Mouse (Mus musculus) urinary bladder, postnatal 0 days (tissue): ENCODE results near the gene Tmem74b. TPM values are rescaled to one million over a fixed set of nuclear protein-coding genes. Genes with fewer than 3 reads are reported as not detected.

ENCODE experiments used
- polyA plus RNA-seq: library from polyadenylated mRNA; unstranded; fragments of >200 nt; fragmentation: Nextera tagmentation; extraction: Ambion mirVana; gene quantifications from 2 replicates; pipeline ENCODE4 v1.2.1, GENCODE M21; 2015

Gene Tmem74b
- polyA plus RNA-seq, result 0.22 and 0.26 TPM in 2 replicates

GRCm38 (mm10) chr2:151701231-151702145, at the start of gene Tmem74b:
Gene Tmem74b (plus strand): TSS chr2:151702008.

GRCm38 (mm10) chr2:151668433-151668832, 33.4 kb upstream of the Tmem74b start, which contains the start of gene Rad21l:
Gene Rad21l (minus strand): TSS chr2:151668533.

GRCm38 (mm10) chr2:151743845-151744244, 42.0 kb downstream of the Tmem74b start, which contains the start of gene Psmf1:
Gene Psmf1 (minus strand): TSS chr2:151744186.

Other genes with a start within 250 kb of the Tmem74b start
- not detected in 2 replicates for gene 4921509C19Rik, start 225.9 kb upstream of the Tmem74b start, polyA plus RNA-seq
- gene Nsfl1c, start 207.8 kb upstream of the Tmem74b start, polyA plus RNA-seq, result 113 and 129 TPM in 2 replicates
- 775 and 856 TPM in 2 replicates for gene Fkbp1a, start 159.5 kb upstream of the Tmem74b start, polyA plus RNA-seq
- gene Sdcbp2, start 129.4 kb upstream of the Tmem74b start, polyA plus RNA-seq, result 23.5 and 24.9 TPM in 2 replicates
- gene Snph, start 69.4 kb upstream of the Tmem74b start, polyA plus RNA-seq, result 0.25 and 0.34 TPM in 2 replicates
- not detected in 2 replicates for gene Rad21l, start 33.5 kb upstream of the Tmem74b start, polyA plus RNA-seq
- 30.7 and 30.8 TPM in 2 replicates for gene Psmf1, start 42.2 kb downstream of the Tmem74b start, polyA plus RNA-seq
- gene Rspo4, start 140.9 kb downstream of the Tmem74b start, polyA plus RNA-seq, result not detected in 2 replicates
- 1.1 and 1.2 TPM in 2 replicates for gene Angpt4, start 209.2 kb downstream of the Tmem74b start, polyA plus RNA-seq